Mouse (Mus musculus) testis, adult 2 months (tissue): ENCODE results near the gene Cenpx. TPM values are rescaled to one million over a fixed set of nuclear protein-coding genes. Genes with fewer than 3 reads are reported as not detected.

Experiments
- H3K27ac ChIP-seq: fragments of 200-500 bp; 2 replicates; pipeline ENCODE4 v1.5.1; 2012; ENCODE audit warnings: low read depth, low read length; ENCODE audit not compliant: control insufficient read depth, insufficient read depth
- H3K27me3 ChIP-seq: fragments of 200-500 bp; 2 replicates; pipeline ENCODE4 v1.6.1; 2012; ENCODE audit warnings: mild to moderate bottlenecking, low read length, moderate library complexity; ENCODE audit not compliant: control insufficient read depth, insufficient read depth
- H3K36me3 ChIP-seq: fragments of 200-500 bp; 2 replicates; pipeline ENCODE4 v1.6.1; 2012; ENCODE audit warnings: mild to moderate bottlenecking, low read length; ENCODE audit not compliant: control insufficient read depth, insufficient read depth
- H3K4me1 ChIP-seq: fragments of 200-500 bp; 2 replicates; pipeline ENCODE4 v1.6.1; 2012; ENCODE audit warnings: low read length; ENCODE audit not compliant: control insufficient read depth, insufficient read depth
- H3K4me3 ChIP-seq: fragments of 200-500 bp; 2 replicates; pipeline ENCODE4 v1.5.1; 2012; ENCODE audit warnings: low read depth, mild to moderate bottlenecking, low read length, moderate library complexity, mixed read lengths; ENCODE audit not compliant: control insufficient read depth
- CTCF ChIP-seq: fragments of 200-500 bp; IDR thresholded peaks from 2 replicates; pipeline ENCODE4 v1.5.1; 2012; ENCODE audit warnings: low read depth, mild to moderate bottlenecking, inconsistent platforms, low read length, moderate library complexity; ENCODE audit not compliant: control insufficient read depth, insufficient read depth, insufficient replicate concordance
- POLR2A ChIP-seq: fragments of 200-500 bp; IDR thresholded peaks from 2 replicates; pipeline ENCODE4 v1.6.1; 2012; ENCODE audit warnings: low read depth, mild to moderate bottlenecking, inconsistent platforms, low read length, moderate library complexity; ENCODE audit not compliant: control insufficient read depth
- polyA plus RNA-seq: library from polyadenylated mRNA; depleted of rRNA; stranded (reverse); fragments of >200 nt; gene quantifications from 2 replicates; pipeline ENCODE4 v1.2.3, GENCODE M21; 2012

Gene Cenpx
- polyA plus RNA-seq, 1 experiment = 54.5 TPM

GRCm38 (mm10) chr11:120692471-120693011, 21.0 kb downstream of the Cenpx start:
- no peaks in the 10 kb centered on the region for H3K27me3 ChIP-seq
- no peak overlapping the region for H3K27ac ChIP-seq
- no peaks in the 10 kb centered on the region for H3K4me1 ChIP-seq
- no peak overlapping the region for H3K4me3 ChIP-seq
- TF ChIP-seq POLR2A (no peak), CTCF (no peak)
- H3K36me3 ChIP-seq = peaks cover 2% of the 10 kb centered on the region; the same call in 1 of the 2 replicates

DNA sequence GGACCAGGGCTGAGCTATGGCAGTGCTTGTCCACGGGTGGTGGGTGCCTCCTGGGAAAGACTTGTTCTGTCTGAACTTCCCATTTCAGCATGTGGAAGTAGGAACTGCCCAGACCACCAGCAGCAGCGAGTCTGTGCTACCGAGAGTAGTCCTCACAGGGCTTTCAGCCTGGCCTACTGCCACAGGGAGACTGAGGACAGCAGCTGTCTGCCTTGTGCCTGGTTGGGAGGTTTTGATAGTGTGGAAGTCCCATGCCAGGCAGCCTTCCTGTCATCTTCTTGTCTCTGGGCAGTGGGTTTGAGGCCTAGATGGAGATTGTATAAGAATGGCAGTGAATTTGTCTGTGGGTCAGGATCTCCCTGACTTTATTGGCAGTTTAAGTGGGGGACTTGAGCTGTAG, 24.2 kb downstream of the Cenpx start:
- no peaks in the 10 kb centered on the region for H3K27me3 ChIP-seq
- no peaks in the 10 kb centered on the region for H3K4me1 ChIP-seq
- H3K27ac ChIP-seq = no peak overlapping the region
- no peak for TF ChIP-seq CTCF
- no peak for TF ChIP-seq POLR2A
- H3K36me3 ChIP-seq = peaks cover 4% of the 10 kb centered on the region; the same call in 1 of the 2 replicates
- no peak overlapping the region for H3K4me3 ChIP-seq

GRCm38 (mm10) chr11:120686650-120687272, 26.8 kb downstream of the Cenpx start:
- H3K4me3 ChIP-seq = no peak overlapping the region
- H3K4me1 ChIP-seq = no peaks in the 10 kb centered on the region
- H3K27ac ChIP-seq = no peak overlapping the region
- TF ChIP-seq POLR2A (no peak), CTCF (no peak)
- H3K36me3 ChIP-seq = peaks cover 4% of the 10 kb centered on the region; the same call in 1 of the 2 replicates
- no peaks in the 10 kb centered on the region for H3K27me3 ChIP-seq

DNA sequence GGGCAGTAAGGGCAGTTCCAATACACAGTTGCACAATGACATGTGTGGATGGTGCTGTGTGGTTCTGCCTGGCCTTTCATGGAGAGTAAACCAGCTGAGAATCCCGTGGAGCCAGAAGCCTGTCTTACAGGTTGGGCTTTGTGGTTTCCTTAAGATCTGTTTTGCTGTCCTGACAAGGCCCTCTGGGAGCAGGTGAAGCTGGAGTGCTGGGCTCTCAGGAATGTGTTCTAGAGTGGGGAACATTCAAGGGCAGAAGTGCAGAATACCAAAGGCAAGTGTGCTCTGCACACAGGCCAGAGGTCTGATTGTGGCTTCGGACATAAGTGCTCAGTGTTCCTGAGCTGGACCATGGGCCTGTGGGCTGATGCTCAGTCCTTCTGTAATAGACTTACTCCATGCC, 28.9 kb downstream of the Cenpx start:
- Histone ChIP-seq H3K27ac (no peak overlapping the region), H3K4me1 (no peaks in the 10 kb centered on the region), H3K27me3 (no peaks in the 10 kb centered on the region), H3K36me3 (peaks cover 4% of the 10 kb centered on the region; the same call in 1 of the 2 replicates), H3K4me3 (no peak overlapping the region)
- no peak for TF ChIP-seq POLR2A
- no peak for TF ChIP-seq CTCF

- no peak overlapping the region for H3K27ac ChIP-seq
- no peak overlapping the region for H3K4me3 ChIP-seq
- H3K4me1 ChIP-seq = no peaks in the 10 kb centered on the region
- H3K27me3 ChIP-seq = no peaks in the 10 kb centered on the region
- peaks cover 2% of the 10 kb centered on the region; the same call in 1 of the 2 replicates for H3K36me3 ChIP-seq
- TF ChIP-seq POLR2A = no peak
- no peak for TF ChIP-seq CTCF
Observed at GRCm38 (mm10) chr11:120684086-120684485, 29.5 kb downstream of the Cenpx start.

GRCm38 (mm10) chr11:120683536-120683935, 30.0 kb downstream of the Cenpx start:
- Histone ChIP-seq H3K27ac (no peak overlapping the region), H3K36me3 (peaks cover 1% of the 10 kb centered on the region; the same call in 1 of the 2 replicates), H3K27me3 (no peaks in the 10 kb centered on the region), H3K4me1 (no peaks in the 10 kb centered on the region), H3K4me3 (no peak overlapping the region)
- TF ChIP-seq CTCF (no peak), POLR2A (no peak)

DNA sequence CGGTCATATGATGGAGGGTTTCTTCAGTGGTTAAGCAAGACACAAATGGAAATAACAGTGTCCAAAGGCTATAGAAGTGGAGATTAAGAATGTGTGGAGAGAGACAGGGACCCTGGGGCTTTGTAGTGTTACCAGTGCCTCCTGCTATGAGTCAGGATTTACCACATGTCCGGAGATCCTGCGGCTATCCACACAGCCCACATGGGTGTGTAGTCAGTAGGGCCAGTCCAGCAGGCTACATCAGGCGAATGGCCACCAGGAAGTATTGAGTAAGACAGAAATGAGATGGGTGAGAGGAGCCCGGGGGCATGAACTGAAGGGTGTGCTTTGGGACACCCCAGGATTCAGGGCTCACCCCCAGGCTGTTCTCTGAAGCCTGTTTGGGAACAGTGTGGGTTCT, 30.9 kb downstream of the Cenpx start:
- Histone ChIP-seq H3K27me3 (no peaks in the 10 kb centered on the region), H3K36me3 (peaks cover 1% of the 10 kb centered on the region; the same call in 1 of the 2 replicates), H3K27ac (no peak overlapping the region), H3K4me3 (no peak overlapping the region), H3K4me1 (no peaks in the 10 kb centered on the region)
- no peak for TF ChIP-seq POLR2A
- TF ChIP-seq CTCF = no peak
